Mouse (Mus musculus): Measurements from ENCODE around the gene Dot1l. TPM values are rescaled to one million over a fixed set of nuclear protein-coding genes. Genes with fewer than 3 reads are reported as not detected.
A peak's percentile ranks its signal among the peaks of the same experiment; 100 is the strongest.
"Not testable (repeated sequence)": the region's sequence is repeated elsewhere in the genome, so short reads cannot be mapped to it uniquely, and the experiment has no call there.

The Dot1l gene
- total and polyA plus RNA-seq, 3 experiments = 3.3 to 43.8 (median 13.3) TPM

- Histone ChIP-seq H3K27ac (ENCODE audit: insufficient read depth, low read depth) (no peak within 1 kb of the TSS), H3K4me2 (ENCODE audit: insufficient read depth, low read depth, poor library complexity, severe bottlenecking) (no peak within 1 kb of the TSS), H3K27me3 (replicated peaks) (no peaks in the 10 kb centered on the region), H3K9ac (ENCODE audit: insufficient read depth, low read depth) (no peak within 1 kb of the TSS), H3K9me3 (replicated peaks; ENCODE audit: low read length) (no peaks in the 10 kb centered on the region), H3K79me2 (replicated peaks; ENCODE audit: control insufficient read depth, extremely low read depth, insufficient read depth, poor library complexity, severe bottlenecking) (no peaks in the 10 kb centered on the region), H3K36me3 (replicated peaks in 1 of 2; ENCODE audit: control insufficient read depth in 1 of 2, insufficient read depth in 1 of 2, low read length in 1 of 2) (peaks cover 0 to 4% of the 10 kb centered on the region in 2 experiments), H3K4me3 (replicated peaks in 1 of 3; ENCODE audit: low read depth in 2 of 3, low read length in 2 of 3, poor library complexity in 1 of 3) (no peak within 1 kb of the TSS), H3K4me1 (ENCODE audit: control insufficient read depth in 1 of 2, insufficient read depth in 2 of 2) (peaks cover 10 to 17% of the 10 kb centered on the region in 2 experiments)
- dilution Hi-C loops (cut with MboI; ENCODE audit: extremely low pct_ligation_motif_present, extremely low pct_unique_long_range_greater_than_20kb, low sequenced_read_pairs) = no loop called here
- no peak for DNase-seq (ENCODE audit: extremely low read depth)
- TF ChIP-seq HCFC1 (IDR thresholded peaks at IDR 0.05; ENCODE audit: low read depth, low read length) = no peak
- TF ChIP-seq GABPA (IDR thresholded peaks at IDR 0.05; ENCODE audit: insufficient replicate concordance, low read depth, low read length) = no peak
- no peak for TF ChIP-seq MAX (IDR thresholded peaks at IDR 0.05; ENCODE audit: low read length)
- TF ChIP-seq MAFK (IDR thresholded peaks at IDR 0.05; ENCODE audit: insufficient replicate concordance, low read length) = no peak
- no peak for TF ChIP-seq SIN3A (IDR thresholded peaks at IDR 0.05; ENCODE audit: low read length)
- TF ChIP-seq IRF4 (IDR thresholded peaks at IDR 0.05; ENCODE audit: low read depth, low read length) = no peak
- no peak for TF ChIP-seq RCOR1 (conservative IDR thresholded peaks at IDR 0.05; ENCODE audit: low read depth, low read length)
- no peak for TF ChIP-seq TCF12 (IDR thresholded peaks at IDR 0.05; ENCODE audit: low read depth, low read length)
- no peak for TF ChIP-seq ZKSCAN1 (IDR thresholded peaks at IDR 0.05; ENCODE audit: borderline replicate concordance, low read depth, low read length)
- no peak for TF ChIP-seq JUN (IDR thresholded peaks at IDR 0.05; ENCODE audit: insufficient read depth, low read depth, low read length)
- no peak for TF ChIP-seq JUND (conservative IDR thresholded peaks at IDR 0.05; ENCODE audit: low read depth, low read length)
- no peak for TF ChIP-seq ZC3H11A (IDR thresholded peaks at IDR 0.05; ENCODE audit: low read depth, low read length)
- no peak for TF ChIP-seq SMC3 (IDR thresholded peaks at IDR 0.05; ENCODE audit: low read depth, low read length)
- no peak for TF ChIP-seq CHD1 (IDR thresholded peaks at IDR 0.05; ENCODE audit: low read depth, low read length)
- in situ Hi-C loops (cut with MboI; ENCODE audit: low pct_ligation_motif_present, low pct_unique_long_range_greater_than_20kb, low sequenced_read_pairs) = no loop called here
These were observed 58.4 kb downstream of the Dot1l start, which contains the start of gene Jsrp1 for GRCm38 (mm10) chr10:80813366-80813765. Jsrp1 (minus strand) TSS chr10:80813498.

GRCm38 (mm10) chr10:80814800-80815199 is 59.8 kb downstream of the Dot1l start:
- Histone ChIP-seq H3K9me3 (replicated peaks; ENCODE audit: low read length) (no peaks in the 10 kb centered on the region), H3K4me1 (ENCODE audit: control insufficient read depth in 1 of 2, insufficient read depth in 2 of 2) (peaks cover 10 to 17% of the 10 kb centered on the region in 2 experiments), H3K4me3 (replicated peaks in 1 of 3; ENCODE audit: low read depth in 2 of 3, low read length in 2 of 3, poor library complexity in 1 of 3) (no peak overlapping the region), H3K4me2 (ENCODE audit: insufficient read depth, low read depth, poor library complexity, severe bottlenecking) (no peak overlapping the region), H3K27me3 (replicated peaks) (no peaks in the 10 kb centered on the region), H3K36me3 (replicated peaks in 1 of 2; ENCODE audit: control insufficient read depth in 1 of 2, insufficient read depth in 1 of 2, low read length in 1 of 2) (no peaks in the 10 kb centered on the region), H3K79me2 (replicated peaks; ENCODE audit: control insufficient read depth, extremely low read depth, insufficient read depth, poor library complexity, severe bottlenecking) (no peaks in the 10 kb centered on the region), H3K9ac (ENCODE audit: insufficient read depth, low read depth) (no peak overlapping the region), H3K27ac (ENCODE audit: insufficient read depth, low read depth) (no peak overlapping the region)
- dilution Hi-C loops (cut with MboI; ENCODE audit: extremely low pct_ligation_motif_present, extremely low pct_unique_long_range_greater_than_20kb, low sequenced_read_pairs) (no loop called here), in situ Hi-C loops (cut with MboI; ENCODE audit: low pct_ligation_motif_present, low pct_unique_long_range_greater_than_20kb, low sequenced_read_pairs) (no loop called here)
- TF ChIP-seq MAZ (IDR thresholded peaks at IDR 0.05; ENCODE audit: low read depth, low read length) = no peak
- TF ChIP-seq ZKSCAN1 (IDR thresholded peaks at IDR 0.05; ENCODE audit: borderline replicate concordance, low read depth, low read length) = no peak
- TF ChIP-seq IRF4 (IDR thresholded peaks at IDR 0.05; ENCODE audit: low read depth, low read length) = no peak
- TF ChIP-seq POLR2A (IDR thresholded peaks at IDR 0.05; ENCODE audit: low read depth, low read length) = no peak
- no peak for TF ChIP-seq EP300 (IDR thresholded peaks at IDR 0.05; ENCODE audit: low read length)
- TF ChIP-seq CTCF (conservative IDR thresholded peaks at IDR 0.05 in 1 of 2, IDR thresholded peaks at IDR 0.05 in 1 of 2; ENCODE audit: low read depth in 2 of 2, low read length in 2 of 2) = peak in 1 of 2 experiments; percentile 53; a peak in 2 of 4 replicates
- no peak for TF ChIP-seq MAFK (IDR thresholded peaks at IDR 0.05; ENCODE audit: insufficient replicate concordance, low read length)
- TF ChIP-seq SMC3 (IDR thresholded peaks at IDR 0.05; ENCODE audit: low read depth, low read length) = 0 out of 2 replicates have a peak, but pooled peaks have one; percentile 14
- no peak for TF ChIP-seq POLR2AphosphoS2 (IDR thresholded peaks at IDR 0.05; ENCODE audit: low read depth, low read length)
- TF ChIP-seq HCFC1 (IDR thresholded peaks at IDR 0.05; ENCODE audit: low read depth, low read length) = no peak
- TF ChIP-seq MYC (IDR thresholded peaks at IDR 0.05; ENCODE audit: low read depth, low read length) = no peak
- no peak for TF ChIP-seq RCOR1 (conservative IDR thresholded peaks at IDR 0.05; ENCODE audit: low read depth, low read length)
- no peak for TF ChIP-seq SIN3A (IDR thresholded peaks at IDR 0.05; ENCODE audit: low read length)
- TF ChIP-seq E2F4 (IDR thresholded peaks at IDR 0.05; ENCODE audit: insufficient replicate concordance, low read depth, low read length) = no peak
- DNase-seq (ENCODE audit: extremely low read depth) = no peak

- DNase-seq (ENCODE audit: extremely low read depth); in situ Hi-C loops (cut with MboI; ENCODE audit: low pct_ligation_motif_present, low pct_unique_long_range_greater_than_20kb, low sequenced_read_pairs); H3K4me2 ChIP-seq (ENCODE audit: insufficient read depth, low read depth, poor library complexity, severe bottlenecking); H3K36me3 ChIP-seq (replicated peaks in 1 of 2; ENCODE audit: control insufficient read depth in 1 of 2, insufficient read depth in 1 of 2, low read length in 1 of 2); H3K27me3 ChIP-seq (replicated peaks); H3K27ac ChIP-seq (ENCODE audit: insufficient read depth, low read depth); H3K9me3 ChIP-seq (replicated peaks; ENCODE audit: low read length); dilution Hi-C loops (cut with MboI; ENCODE audit: extremely low pct_ligation_motif_present, extremely low pct_unique_long_range_greater_than_20kb, low sequenced_read_pairs); H3K4me3 ChIP-seq (replicated peaks in 1 of 3; ENCODE audit: low read depth in 2 of 3, low read length in 2 of 3, poor library complexity in 1 of 3); H3K79me2 ChIP-seq (replicated peaks; ENCODE audit: control insufficient read depth, extremely low read depth, insufficient read depth, poor library complexity, severe bottlenecking); H3K9ac ChIP-seq (ENCODE audit: insufficient read depth, low read depth): not testable (repeated sequence)
- peaks cover 10 to 17% of the 10 kb centered on the region in 2 experiments for H3K4me1 ChIP-seq (ENCODE audit: control insufficient read depth in 1 of 2, insufficient read depth in 2 of 2)
These were observed 61.3 kb downstream of the Dot1l start for GRCm38 (mm10) chr10:80816303-80816702.
